Mouse (Mus musculus) mammary gland, adult 2 months (tissue): ENCODE results near the gene Il17rc. TPM values are rescaled to one million over a fixed set of nuclear protein-coding genes. Genes with fewer than 3 reads are reported as not detected.

Source experiments
- polyA plus RNA-seq: library from polyadenylated mRNA; depleted of rRNA; stranded (reverse); fragments of >200 nt; gene quantifications from 2 replicates; pipeline ENCODE4 v1.2.3, GENCODE M21; 2012; ENCODE audit warnings: low replicate concordance; rRNA removed

The Il17rc gene
- 59.1 and 98.0 TPM in 2 replicates for polyA plus RNA-seq

GRCm38 (mm10) chr6:113471297-113471936, at the start of gene Il17rc:
TSS of gene Il17rc (plus strand) at chr6:113471427.

GRCm38 (mm10) chr6:113435664-113436205, 35.5 kb upstream of the Il17rc start, which contains the start of gene Cidec:
TSS of gene Cidec (minus strand) at chr6:113435760.

GRCm38 (mm10) chr6:113442442-113443090, 28.7 kb upstream of the Il17rc start, which contains the start of gene Jagn1:
TSS of gene Jagn1 (plus strand) at chr6:113442569.

GRCm38 (mm10) chr6:113457952-113458534, 13.2 kb upstream of the Il17rc start, which contains the start of gene Il17re:
TSS of gene Il17re (plus strand) at chr6:113458484.

GRCm38 (mm10) chr6:113483100-113483615, 11.9 kb downstream of the Il17rc start, which contains the start of gene Creld1:
TSS of gene Creld1 (plus strand) at chr6:113483297.

GRCm38 (mm10) chr6:113501388-113502084, 30.3 kb downstream of the Il17rc start, which contains the start of gene Prrt3:
TSS of gene Prrt3 (minus strand) at chr6:113501931.

GRCm38 (mm10) chr6:113530932-113531839, 60.0 kb downstream of the Il17rc start, which contains the start of the genes Emc3 and Fancd2:
TSS of gene Emc3 (minus strand) at chr6:113531652.
TSS of gene Fancd2 (plus strand) at chr6:113531682.

Other genes starting within 250 kb of the Il17rc start
- 42.5 and 61.5 TPM in 2 replicates for gene Mtmr14, start 233.6 kb upstream of the Il17rc start, polyA plus RNA-seq
- gene Cpne9, start 189.1 kb upstream of the Il17rc start, polyA plus RNA-seq: 0.19 and 0.29 TPM in 2 replicates
- gene Brpf1, start 164.3 kb upstream of the Il17rc start, polyA plus RNA-seq: 21.5 and 25.7 TPM in 2 replicates
- 20.4 and 23.9 TPM in 2 replicates for gene Ogg1, start 144.5 kb upstream of the Il17rc start, polyA plus RNA-seq
- 50.4 and 63.0 TPM in 2 replicates for gene Camk1, start 127.4 kb upstream of the Il17rc start, polyA plus RNA-seq
- gene Tada3, start 93.5 kb upstream of the Il17rc start, polyA plus RNA-seq: 18.9 and 22.2 TPM in 2 replicates
- gene Arpc4, start 93.3 kb upstream of the Il17rc start, polyA plus RNA-seq: 65.2 and 96.3 TPM in 2 replicates
- 11.4 and 13.8 TPM in 2 replicates for gene Ttll3, start 82.2 kb upstream of the Il17rc start, polyA plus RNA-seq
- gene Rpusd3, start 52.1 kb upstream of the Il17rc start, polyA plus RNA-seq: 86.7 and 143 TPM in 2 replicates
- 1,508 and 1,611 TPM in 2 replicates for gene Cidec, start 35.7 kb upstream of the Il17rc start, polyA plus RNA-seq
- 48.4 and 107 TPM in 2 replicates for gene Jagn1, start 28.9 kb upstream of the Il17rc start, polyA plus RNA-seq
- 25.9 and 44.8 TPM in 2 replicates for gene Il17re, start 12.9 kb upstream of the Il17rc start, polyA plus RNA-seq
- 32.7 and 35.8 TPM in 2 replicates for gene Creld1, start 11.9 kb downstream of the Il17rc start, polyA plus RNA-seq
- gene Prrt3, start 30.5 kb downstream of the Il17rc start, polyA plus RNA-seq: 0.03 and 0.12 TPM in 2 replicates
- gene Emc3, start 60.2 kb downstream of the Il17rc start, polyA plus RNA-seq: 40.1 and 68.3 TPM in 2 replicates
- gene Fancd2, start 60.3 kb downstream of the Il17rc start, polyA plus RNA-seq: 0.67 and 1.8 TPM in 2 replicates
- not detected in 2 replicates for gene Fancd2os, start 129.3 kb downstream of the Il17rc start, polyA plus RNA-seq
- gene Brk1, start 133.3 kb downstream of the Il17rc start, polyA plus RNA-seq: 130 and 284 TPM in 2 replicates
- 19.2 and 29.8 TPM in 2 replicates for gene Vhl, start 152.5 kb downstream of the Il17rc start, polyA plus RNA-seq
- 40.7 and 50.7 TPM in 2 replicates for gene Irak2, start 167.0 kb downstream of the Il17rc start, polyA plus RNA-seq
- 27.4 and 28.4 TPM in 2 replicates for gene Tatdn2, start 225.6 kb downstream of the Il17rc start, polyA plus RNA-seq
- gene Ghrl, start 248.5 kb downstream of the Il17rc start, polyA plus RNA-seq: 0.31 and 0.65 TPM in 2 replicates